Comparison of ENCODE assay signal across 8 mouse cellular contexts in the genomic region with DNA sequence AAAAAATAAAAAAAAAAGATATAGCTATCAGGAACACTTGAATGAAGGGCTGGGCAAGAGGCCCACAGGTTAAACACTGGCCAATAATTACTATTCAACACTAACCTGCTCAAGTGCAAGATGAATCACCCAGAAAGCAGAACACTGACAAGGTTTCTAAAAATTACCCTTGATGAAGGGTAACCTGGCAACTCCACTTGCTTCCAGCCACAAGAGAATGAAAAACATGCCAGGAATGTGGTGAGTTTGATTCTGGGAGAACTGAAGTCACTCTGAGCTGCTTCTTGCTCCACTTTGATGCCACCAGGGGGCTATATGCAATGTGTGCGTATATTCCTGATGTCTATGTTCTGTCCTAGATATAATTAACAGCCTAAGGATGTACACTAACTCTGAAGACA. TPM values are rescaled to one million over a fixed set of nuclear protein-coding genes. Genes with fewer than 3 reads are reported as not detected.
DNase-seq lines count a peak whose midpoint lies in the region; ATAC-seq and TF ChIP-seq lines count a peak whose summit lies in the region.

No protein-coding gene starts in this region.

- no peak overlapping the region for H3K9ac ChIP-seq in midbrain, postnatal 0 days (replicated peaks; ENCODE audit: low read length, poor library complexity, severe bottlenecking)
- H3K9ac ChIP-seq in midbrain, embryonic 16.5 days (ENCODE audit: low read depth, low read length), result no peak overlapping the region

- 15% methylated on average over 1 of the region's 1 CpGs for WGBS in midbrain, postnatal 0 days
- WGBS in midbrain, embryonic 16.5 days, result 3% methylated on average over 1 of the region's 1 CpGs

- H3K27me3 ChIP-seq in midbrain, postnatal 0 days (ENCODE audit: insufficient read depth, low read length), result no peaks in the 10 kb centered on the region
- H3K27me3 ChIP-seq in midbrain, embryonic 16.5 days (ENCODE audit: control insufficient read depth, insufficient read depth, low read depth, low read length), result no peaks in the 10 kb centered on the region

- no peak overlapping the region for H3K4me2 ChIP-seq in midbrain, postnatal 0 days (ENCODE audit: low read depth, low read length, poor library complexity, severe bottlenecking)
- H3K4me2 ChIP-seq in midbrain, embryonic 16.5 days (ENCODE audit: low read length), result no peak overlapping the region

- no peak overlapping the region for H3K27ac ChIP-seq in midbrain, postnatal 0 days (ENCODE audit: low read depth, low read length)
- no peak overlapping the region for H3K27ac ChIP-seq in midbrain, embryonic 16.5 days (ENCODE audit: low read length)

- H3K4me1 ChIP-seq in midbrain, postnatal 0 days (ENCODE audit: insufficient read depth, low read length), result no peaks in the 10 kb centered on the region
- peaks cover 6% of the 10 kb centered on the region for H3K4me1 ChIP-seq in midbrain, embryonic 16.5 days (ENCODE audit: control insufficient read depth, insufficient read depth, low read length)

- no peak overlapping the region for H3K4me3 ChIP-seq in midbrain, postnatal 0 days (ENCODE audit: low read depth, low read length)
- no peak overlapping the region for H3K4me3 ChIP-seq in midbrain, embryonic 16.5 days (ENCODE audit: low read depth, low read length)

- DNase-seq in midbrain, postnatal 0 days (ENCODE audit: low spot score), result peak; percentile 28
- peak; percentile 71 for DNase-seq in embryo, embryonic 10.5 days (ENCODE audit: low spot score)
- peak; percentile 76 to 81 for DNase-seq in kidney, adult 8-10 months
- DNase-seq in retina, postnatal 1 day, result peak; percentile 40
- no peak for DNase-seq in spleen, adult 12 weeks (ENCODE audit: low spot score)
- no peak for DNase-seq in cerebellum, adult 9-11 months
- DNase-seq in cerebellum, adult 18-20 months, result no peak

- no peaks in the 10 kb centered on the region for H3K36me3 ChIP-seq in midbrain, postnatal 0 days (ENCODE audit: insufficient read depth, low read length)
- H3K36me3 ChIP-seq in midbrain, embryonic 16.5 days (ENCODE audit: control insufficient read depth, insufficient read depth, low read length), result no peaks in the 10 kb centered on the region

- no peak for ATAC-seq in midbrain, postnatal 0 days (ENCODE audit: low FRiP score)
- no peak for ATAC-seq in midbrain, embryonic 16.5 days

- peak; percentile 55 for TF ChIP-seq CTCF in midbrain, postnatal 0 days (IDR thresholded peaks at IDR 0.05)

- no peaks in the 10 kb centered on the region for H3K9me3 ChIP-seq in midbrain, postnatal 0 days (ENCODE audit: low read length)
- H3K9me3 ChIP-seq in midbrain, embryonic 16.5 days (replicated peaks; ENCODE audit: control insufficient read depth, low read length, poor library complexity, severe bottlenecking), result no peaks in the 10 kb centered on the region

RNA-seq across cellular contexts. Expression of a gene that starts 2.2 kb away (rescaled TPM):
- total RNA-seq in midbrain, postnatal 0 days (2014; rRNA removed), result 7.1 and 8.6 TPM in 2 replicates
- 3.3 and 3.4 TPM in 2 replicates for polyA plus RNA-seq in midbrain, postnatal 0 days (2015; fragmentation: Nextera tagmentation; extraction: Ambion mirVana)
- 3.8 and 4.6 TPM in 2 replicates for polyA plus RNA-seq in midbrain, embryonic 16.5 days (2015; fragmentation: Nextera tagmentation; extraction: Ambion mirVana)

RNA-seq across cellular contexts. Expression of a gene that starts 6.5 kb away (rescaled TPM):
- 55.6 and 68.0 TPM in 2 replicates for total RNA-seq in midbrain, postnatal 0 days (2014; rRNA removed)
- polyA plus RNA-seq in midbrain, postnatal 0 days (2015; fragmentation: Nextera tagmentation; extraction: Ambion mirVana), result 60.3 and 64.5 TPM in 2 replicates
- 34.7 and 41.9 TPM in 2 replicates for polyA plus RNA-seq in midbrain, embryonic 16.5 days (2015; fragmentation: Nextera tagmentation; extraction: Ambion mirVana)

RNA-seq across cellular contexts. Expression of a gene that starts 26.0 kb away (rescaled TPM):
- 0.99 and 2.6 TPM in 2 replicates for total RNA-seq in midbrain, postnatal 0 days (2014; rRNA removed)
- 1.0 and 1.1 TPM in 2 replicates for polyA plus RNA-seq in midbrain, postnatal 0 days (2015; fragmentation: Nextera tagmentation; extraction: Ambion mirVana)
- polyA plus RNA-seq in midbrain, embryonic 16.5 days (2015; fragmentation: Nextera tagmentation; extraction: Ambion mirVana), result 0.99 and 2.1 TPM in 2 replicates

Comparison
In these comparisons a context has a peak if more than half of its experiments do, and no peak if none do; other contexts are left out.
1. DNase-seq: peak in midbrain, postnatal 0 days (single experiment), embryo, embryonic 10.5 days (single experiment), kidney, adult 8-10 months (2 of 2) and retina, postnatal 1 day (single experiment); none in spleen, adult 12 weeks (single experiment), cerebellum, adult 9-11 months (single experiment) and cerebellum, adult 18-20 months (0 of 2).